Mouse (Mus musculus) adrenal gland, postnatal 4 days (tissue): ENCODE data around the gene Wdr17. TPM values are rescaled to one million over a fixed set of nuclear protein-coding genes. Genes with fewer than 3 reads are reported as not detected.

Experiments used
- DNase-seq, 2 experiments: peaks; one replicate each; pipeline ENCODE4 v3.0.0; 2021 to 2022; ENCODE audit warnings: low spot score in 2 of 2, mixed read lengths in 2 of 2
- long read RNA-seq, 2 experiments: library from polyadenylated mRNA; stranded (forward); transcript quantifications; one replicate each; pipeline ENCODE4 v2.0.0; 2021
- total RNA-seq, 2 experiments: library from RNA; stranded (reverse); gene quantifications; 2 replicates each; pipeline ENCODE4 v1.2.3; 2021

Wdr17 gene
- total RNA-seq: under 1 TPM; 0.37 to 0.67 TPM
- long read RNA-seq, experiment 1, partial matches to known transcripts: 0 of 2 reads
- long read RNA-seq, experiment 1, other reads (novel, unspliced or antisense): 2 of 2 reads
- long read RNA-seq, experiment 2: 0 reads

- no peak for DNase-seq
Observed at GRCm38 (mm10) chr8:54886987-54887785, at the start of gene Wdr17. TSS of gene Wdr17 (minus strand) at chr8:54887184.

- no peak for DNase-seq
Observed at GRCm38 (mm10) chr8:54932306-54932705, 45.3 kb upstream of the Wdr17 start.

GRCm38 (mm10) chr8:54924936-54925335 lies 38.0 kb upstream of the Wdr17 start:
- no peak for DNase-seq

GRCm38 (mm10) chr8:54922160-54922855 lies 35.3 kb upstream of the Wdr17 start:
- no peak for DNase-seq

- DNase-seq: no peak
Observed at GRCm38 (mm10) chr8:54917710-54918109, 30.7 kb upstream of the Wdr17 start.

GRCm38 (mm10) chr8:54912891-54913290 lies 25.9 kb upstream of the Wdr17 start:
- no peak for DNase-seq

GRCm38 (mm10) chr8:54899444-54899843 lies 12.5 kb upstream of the Wdr17 start:
- no peak for DNase-seq

GRCm38 (mm10) chr8:54894637-54895322 lies 7.8 kb upstream of the Wdr17 start:
- no peak for DNase-seq

- DNase-seq: no peak
Observed at GRCm38 (mm10) chr8:54894180-54894579, 7.2 kb upstream of the Wdr17 start.

GRCm38 (mm10) chr8:54886560-54886959 lies 424 bp downstream of the Wdr17 start:
- no peak for DNase-seq

GRCm38 (mm10) chr8:54876458-54876857 lies 10.5 kb downstream of the Wdr17 start:
- DNase-seq: no peak

- DNase-seq: no peak
Observed at GRCm38 (mm10) chr8:54864761-54865064, 22.3 kb downstream of the Wdr17 start.

GRCm38 (mm10) chr8:54864038-54864760 lies 22.8 kb downstream of the Wdr17 start:
- DNase-seq: no peak

- DNase-seq: no peak
Observed at GRCm38 (mm10) chr8:54836029-54836959, 50.7 kb downstream of the Wdr17 start.

- DNase-seq: no peak
Observed at GRCm38 (mm10) chr8:54829794-54830426, 57.1 kb downstream of the Wdr17 start.

- DNase-seq: no peak
Observed at GRCm38 (mm10) chr8:54827974-54828373, 59.0 kb downstream of the Wdr17 start.

- DNase-seq: no peak
Observed at GRCm38 (mm10) chr8:54822956-54823355, 64.0 kb downstream of the Wdr17 start.

- DNase-seq: no peak
Observed at GRCm38 (mm10) chr8:54818651-54819050, 68.3 kb downstream of the Wdr17 start.

GRCm38 (mm10) chr8:54808217-54808616 lies 78.8 kb downstream of the Wdr17 start:
- no peak for DNase-seq

- no peak for DNase-seq
Observed at GRCm38 (mm10) chr8:54806173-54806572, 80.8 kb downstream of the Wdr17 start.
